Mouse (Mus musculus) CH12.LX (cell line): ENCODE results near the gene Tysnd1.

ENCODE experiments used
- BHLHE40 ChIP-seq: IDR thresholded peaks from 2 replicates; pipeline ENCODE4 v1.6.1; 2011; ENCODE audit warnings: mild to moderate bottlenecking, low read depth, low read length, improper control_type of control experiment
- CTCF ChIP-seq, 2 experiments: IDR thresholded peaks in 1 of 2; conservative IDR thresholded peaks in 1 of 2; 2 replicates each; pipeline ENCODE4 v1.5.1; 2011 to 2012; ENCODE audit warnings: low read depth in 2 of 2, low read length in 2 of 2, improper control_type of control experiment in 1 of 2, inconsistent platforms in 1 of 2, mild to moderate bottlenecking in 1 of 2, moderate library complexity in 1 of 2
- E2F4 ChIP-seq: IDR thresholded peaks from 2 replicates; pipeline ENCODE4 v1.6.1; 2011; ENCODE audit warnings: low read depth, low read length, improper control_type of control experiment; ENCODE audit not compliant: insufficient replicate concordance
- EP300 ChIP-seq: IDR thresholded peaks from 2 replicates; pipeline ENCODE4 v1.6.1; 2011; ENCODE audit warnings: low read length, improper control_type of control experiment
- KAT2A ChIP-seq: IDR thresholded peaks from 2 replicates; pipeline ENCODE4 v1.6.1; 2012; ENCODE audit warnings: low read length, improper control_type of control experiment, inconsistent platforms; ENCODE audit not compliant: insufficient replicate concordance
- MAX ChIP-seq: IDR thresholded peaks from 2 replicates; pipeline ENCODE4 v1.6.1; 2011; ENCODE audit warnings: low read length, improper control_type of control experiment
- POLR2A ChIP-seq: IDR thresholded peaks from 2 replicates; pipeline ENCODE4 v1.6.1; 2011; ENCODE audit warnings: low read depth, mild to moderate bottlenecking, improper control_type of control experiment, low read length
- SMC3 ChIP-seq: IDR thresholded peaks from 2 replicates; pipeline ENCODE4 v1.6.1; 2011; ENCODE audit warnings: low read depth, low read length, improper control_type of control experiment

GRCm38 (mm10) chr10:61723271-61723670 lies 28.0 kb downstream of the Tysnd1 start:
- TF ChIP-seq EP300 (no peak), BHLHE40 (no peak), E2F4 (no peak), MAX (no peak), CTCF (conservative IDR thresholded peaks at IDR 0.05 in 1 of 2, IDR thresholded peaks at IDR 0.05 in 1 of 2; ENCODE audit: low read depth in 2 of 2, low read length in 2 of 2) (no peak), SMC3 (no peak), POLR2A (no peak), KAT2A (no peak)
